Mouse (Mus musculus) 416B (cell line): Measurements from ENCODE around the gene Pex26.
A peak's percentile ranks its signal among the peaks of the same experiment; 100 is the strongest.

ENCODE experiments used
- DNase-seq: peaks from one replicate; pipeline ENCODE4 v3.0.0; 2011; ENCODE audit warnings: low read depth

Pex26 gene

DNA sequence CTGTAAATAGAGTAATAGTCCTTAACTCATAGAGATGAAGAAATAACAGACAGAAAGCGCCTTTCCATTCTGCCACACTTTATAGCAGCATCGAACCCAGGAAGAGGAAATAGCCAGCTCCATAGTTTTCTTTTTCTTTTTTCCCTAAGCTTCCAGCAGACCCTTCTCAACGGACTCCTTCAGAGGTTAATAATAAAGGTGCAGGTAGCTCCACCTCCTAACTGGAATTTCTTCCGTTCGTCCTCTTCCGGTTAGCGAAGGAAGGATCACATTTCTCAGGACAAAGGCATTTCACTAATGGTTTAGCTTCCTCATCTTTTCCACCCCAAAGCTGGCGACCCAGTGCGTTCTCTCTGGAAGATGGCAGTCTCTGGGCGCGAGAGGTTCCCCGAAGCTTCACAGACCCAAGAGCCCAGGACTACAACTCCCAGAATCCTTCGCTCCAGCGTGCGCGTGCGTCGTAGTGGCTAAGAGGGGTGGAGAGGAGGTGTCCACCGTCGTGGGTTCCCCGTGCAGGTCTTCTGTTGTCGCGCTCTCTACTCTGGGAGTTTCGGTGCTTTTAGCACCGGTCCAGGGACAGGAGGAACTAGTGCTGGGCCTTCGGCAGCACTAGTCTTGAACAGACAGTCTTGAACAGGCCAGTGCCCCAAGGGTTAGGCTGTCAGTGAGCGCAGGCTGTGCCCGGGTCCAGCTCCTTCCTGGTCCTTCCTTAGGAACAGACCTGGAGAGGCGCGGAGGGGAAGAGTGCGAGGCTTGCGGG, at the start of gene Pex26:
Gene Pex26, plus strand, starts transcription at position 254 of the 760 bp plus-strand sequence.
- DNase-seq: peak; percentile 93

DNA sequence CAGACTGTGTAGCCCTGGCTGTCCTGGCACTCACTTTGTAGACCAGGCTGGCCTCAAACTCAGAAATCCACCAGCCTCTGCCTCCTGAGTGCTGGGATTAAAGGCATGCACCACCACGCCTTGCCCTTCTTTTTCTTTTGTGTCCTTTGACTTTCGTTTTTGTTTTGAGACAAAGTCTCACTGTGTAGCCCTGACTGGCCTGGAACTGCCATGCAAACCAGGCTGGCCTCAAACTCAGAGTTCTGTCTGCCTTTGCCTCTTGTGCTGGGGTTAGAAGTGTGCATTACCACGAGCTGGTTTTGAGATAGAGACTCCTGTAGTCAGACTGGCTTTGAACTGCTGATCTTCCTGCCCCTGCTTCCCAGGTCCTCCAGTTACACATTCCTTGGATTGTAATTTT, 49.2 kb upstream of the Pex26 start:
- DNase-seq: no peak

DNA sequence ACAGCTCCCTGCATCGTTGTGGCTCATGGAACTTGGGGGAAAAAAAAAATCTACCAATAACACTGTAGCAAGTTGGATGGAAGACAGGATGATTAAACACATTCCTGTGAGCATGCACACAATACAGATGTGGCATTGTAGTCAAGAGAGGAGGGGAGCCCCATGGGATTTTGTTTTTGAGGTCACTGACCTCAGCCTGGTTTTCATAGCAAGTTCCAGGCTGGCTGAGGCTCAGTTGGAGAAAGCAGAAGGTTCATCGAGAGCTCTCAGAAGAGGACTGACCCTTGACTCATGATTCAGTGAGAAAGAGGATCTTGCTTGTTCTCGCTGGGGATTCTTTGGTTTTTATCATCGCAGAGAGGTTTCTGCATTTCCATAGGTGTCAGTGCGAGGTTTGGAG, 48.6 kb upstream of the Pex26 start:
- DNase-seq: no peak

DNA sequence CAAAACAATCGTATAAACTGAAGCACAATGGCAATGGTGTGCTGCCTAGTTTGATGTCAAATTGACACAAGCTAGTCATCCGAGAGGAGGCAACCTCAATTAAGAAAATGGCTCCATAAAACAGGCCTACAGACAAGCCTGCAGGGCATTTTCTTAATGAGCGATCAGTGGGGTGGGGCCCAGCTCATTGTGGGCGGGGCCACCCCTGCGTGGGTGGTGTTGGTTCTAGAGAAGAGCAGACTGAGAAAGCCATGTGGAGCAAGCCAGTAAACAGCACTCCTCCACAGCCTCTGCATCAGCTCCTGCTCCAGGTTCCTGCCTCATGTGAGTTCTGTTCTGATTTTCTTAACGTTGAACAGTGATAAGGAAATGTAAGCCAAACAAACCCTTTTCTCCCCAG, 46.2 kb upstream of the Pex26 start:
- no peak for DNase-seq

DNA sequence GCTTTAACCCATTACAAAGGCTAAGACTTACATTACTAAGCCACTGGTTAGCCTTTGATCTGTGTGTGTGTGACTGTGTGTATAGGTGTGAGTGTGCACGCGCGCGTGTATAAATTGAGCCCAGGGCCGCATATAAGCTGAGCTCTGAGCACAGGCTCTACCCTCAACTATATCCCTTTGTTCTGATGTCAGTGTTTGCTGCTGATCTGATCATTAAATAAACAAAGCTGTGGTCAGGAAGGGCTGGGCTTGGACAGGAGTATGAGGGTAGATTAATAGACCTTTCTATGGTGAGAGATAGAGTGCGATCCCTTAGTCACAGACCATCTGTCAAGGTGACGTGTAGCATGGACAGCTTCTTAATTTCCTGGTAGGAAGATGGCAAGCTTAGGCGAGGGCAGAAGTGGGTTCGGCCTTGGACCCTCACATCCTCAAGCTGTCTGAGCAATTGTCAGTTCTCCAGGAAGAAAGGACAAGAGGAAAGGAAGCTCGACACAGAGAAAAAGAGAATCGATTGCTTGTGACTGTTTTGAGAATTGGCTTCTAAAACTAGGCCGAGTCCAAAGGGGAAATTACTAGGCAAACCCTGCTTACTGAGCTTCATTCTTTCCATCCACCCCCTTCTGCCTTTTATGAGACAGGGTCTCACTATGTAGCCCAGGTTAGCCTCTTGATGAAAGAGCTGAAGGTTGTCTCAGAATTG, 45.0 kb upstream of the Pex26 start:
- DNase-seq: peak; percentile 74

DNA sequence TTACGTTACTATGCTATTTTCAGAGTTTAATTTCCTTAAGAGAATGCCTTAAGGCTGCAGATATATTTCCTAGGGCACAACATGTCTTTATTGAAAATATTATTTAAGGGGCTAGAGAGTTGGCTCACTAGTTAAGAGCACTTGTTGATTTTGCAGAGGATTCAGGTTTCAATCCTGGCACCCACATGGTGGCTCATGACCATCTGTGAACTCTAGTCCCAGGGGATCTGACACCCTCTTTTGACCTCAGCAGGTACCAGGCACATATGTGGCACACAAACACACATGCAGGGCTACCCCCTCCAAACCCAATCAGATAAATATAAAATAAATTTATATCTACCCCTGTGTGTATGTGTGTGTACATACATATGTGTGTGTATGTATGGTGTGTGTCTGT, 44.2 kb upstream of the Pex26 start:
- DNase-seq: no peak

DNA sequence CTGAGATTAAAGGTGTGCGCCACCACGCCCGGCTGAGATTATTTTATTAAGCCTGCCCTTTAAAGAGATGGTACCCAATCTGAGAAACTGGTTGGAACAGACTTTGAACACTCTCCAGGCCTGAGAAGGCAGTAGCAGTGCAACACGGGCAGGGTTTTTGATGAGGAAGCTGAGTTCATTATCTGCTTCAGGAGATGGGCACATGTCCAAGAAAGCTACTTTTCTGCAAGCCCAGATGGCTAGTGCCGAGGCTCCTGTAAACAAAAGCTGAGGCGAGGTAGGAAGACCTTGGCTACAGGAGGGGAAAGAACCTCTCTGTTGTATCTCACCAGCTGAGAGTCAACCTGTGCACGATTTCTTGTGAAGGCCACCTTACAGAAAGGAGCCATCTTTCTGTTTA, 41.2 kb upstream of the Pex26 start:
- DNase-seq: no peak

DNA sequence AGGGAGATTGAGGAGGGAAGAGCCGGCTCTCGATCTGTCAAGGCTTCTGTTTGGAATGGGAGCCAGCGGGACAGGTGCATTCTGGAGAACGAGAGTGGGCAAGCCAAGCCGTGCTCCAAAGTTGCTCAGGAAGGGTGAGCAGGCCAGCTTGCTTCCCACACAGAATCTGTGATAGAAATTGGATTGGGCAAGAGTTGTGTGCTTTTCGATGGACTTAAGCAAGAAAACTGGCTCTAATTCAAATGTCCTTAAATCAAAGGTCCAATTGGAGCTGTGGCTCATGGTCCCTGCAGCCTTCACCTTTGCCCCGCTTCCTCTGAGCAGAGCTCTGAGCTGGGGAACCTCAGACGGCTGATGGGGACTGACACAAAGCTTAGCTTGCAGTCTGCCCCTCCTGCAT, 40.0 kb upstream of the Pex26 start:
- no peak for DNase-seq

DNA sequence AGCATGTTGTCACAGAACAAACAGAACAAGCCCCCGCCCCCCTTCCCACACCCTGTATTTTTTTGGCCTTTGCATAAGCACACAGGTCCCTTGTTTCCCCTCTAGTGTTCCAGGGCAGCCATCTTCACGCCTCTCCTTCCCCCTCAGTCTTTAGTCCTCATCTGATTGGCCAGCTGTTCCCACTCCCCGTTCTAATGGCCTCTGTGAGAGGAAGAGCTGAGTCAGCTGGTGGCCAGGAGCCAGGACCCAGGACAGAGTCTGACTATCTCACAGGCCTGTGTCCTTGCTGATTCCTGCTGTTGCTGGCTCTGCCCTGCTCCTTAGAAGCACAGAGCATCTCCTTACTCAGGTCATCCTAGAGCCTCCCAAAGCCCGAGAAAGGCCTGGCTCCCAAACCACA, 39.4 kb upstream of the Pex26 start:
- peak; percentile 85 for DNase-seq

DNA sequence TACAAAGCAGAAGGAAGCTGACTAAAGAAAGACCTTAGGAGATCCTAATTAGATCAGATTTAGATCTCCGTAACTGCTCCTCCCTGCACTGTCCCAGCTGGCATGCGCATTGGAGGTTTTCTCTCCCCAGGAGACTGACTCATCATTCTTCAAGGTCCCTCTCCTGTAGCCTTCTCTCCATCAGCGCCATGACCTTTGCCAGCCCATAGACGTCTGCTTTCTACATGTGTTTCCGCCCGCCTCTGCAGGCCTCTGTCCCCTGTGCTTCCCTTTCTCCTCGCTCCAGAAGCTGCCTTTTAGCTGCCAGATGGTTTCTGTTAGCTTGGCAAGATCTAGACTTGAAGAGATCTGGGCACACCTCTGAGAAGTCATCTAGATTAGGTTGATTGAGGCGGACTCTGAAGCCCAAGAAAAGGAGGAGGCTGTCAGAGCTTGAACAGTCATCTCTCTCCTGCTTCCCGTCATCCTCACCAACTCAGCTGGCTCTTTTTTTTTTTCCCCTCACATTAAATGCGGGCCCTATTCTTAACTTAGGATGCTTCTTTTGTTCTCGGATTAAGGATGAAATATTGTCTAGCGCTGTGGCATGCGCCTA, 38.4 kb upstream of the Pex26 start:
- peak; percentile 66 for DNase-seq

DNA sequence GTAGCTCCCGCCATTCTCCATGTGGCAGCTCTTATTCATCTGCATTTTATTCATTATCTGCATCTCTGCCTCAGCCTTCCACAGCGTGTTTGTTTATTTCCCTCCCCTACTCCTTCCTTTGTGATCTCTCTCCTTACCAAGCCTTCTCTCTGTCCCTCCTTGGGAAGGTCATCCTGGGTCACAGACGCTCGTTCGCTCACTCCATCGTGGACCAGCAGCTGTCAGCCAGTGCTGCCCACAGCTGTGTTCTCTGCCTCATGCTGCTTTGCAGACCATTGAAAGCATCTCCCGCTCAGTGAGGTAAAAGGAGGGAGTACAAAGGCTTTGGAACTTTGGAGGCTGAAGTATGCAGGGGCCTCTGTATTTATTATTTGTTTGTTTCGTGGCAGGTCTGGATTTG, 37.6 kb upstream of the Pex26 start:
- DNase-seq: no peak

DNA sequence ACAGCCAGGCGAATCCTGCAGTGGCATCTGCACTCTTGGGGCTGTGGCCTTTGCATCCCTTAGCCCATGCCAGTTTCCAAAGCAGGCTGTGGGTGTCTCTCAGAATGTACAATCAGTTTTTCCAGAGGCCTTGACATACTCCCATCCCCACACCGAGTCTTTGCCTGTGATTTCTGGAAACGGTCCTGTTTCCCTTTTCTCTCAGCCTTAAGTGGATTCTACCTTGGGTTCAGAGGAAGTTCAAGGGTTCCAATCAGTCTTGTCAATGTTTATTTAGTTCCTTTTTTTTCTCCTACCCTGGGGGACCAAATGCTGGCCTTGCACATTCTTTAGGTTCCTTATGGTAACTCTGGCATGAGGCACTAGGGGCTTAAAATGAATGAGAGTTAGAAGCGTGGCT, 36.7 kb upstream of the Pex26 start:
- DNase-seq: no peak

DNA sequence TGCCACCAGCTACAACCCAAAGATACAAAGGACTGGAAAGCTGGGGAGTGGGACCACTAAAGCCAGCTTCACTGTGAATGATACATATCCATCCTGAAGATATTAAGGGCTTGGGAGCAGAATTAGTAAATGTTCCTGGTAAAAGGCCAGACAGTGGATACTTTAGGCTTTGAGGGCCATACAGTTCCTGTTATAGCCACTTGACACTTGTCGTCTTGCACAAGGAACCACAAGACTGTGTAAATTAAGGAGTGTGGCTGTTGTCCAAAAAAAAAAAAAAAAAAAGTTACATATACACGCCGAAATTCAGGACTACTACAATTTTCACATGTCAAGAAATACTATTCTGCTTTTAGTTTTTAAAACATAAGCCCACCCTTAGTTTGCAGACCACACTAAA, 35.1 kb upstream of the Pex26 start:
- DNase-seq: peak; percentile 47

DNA sequence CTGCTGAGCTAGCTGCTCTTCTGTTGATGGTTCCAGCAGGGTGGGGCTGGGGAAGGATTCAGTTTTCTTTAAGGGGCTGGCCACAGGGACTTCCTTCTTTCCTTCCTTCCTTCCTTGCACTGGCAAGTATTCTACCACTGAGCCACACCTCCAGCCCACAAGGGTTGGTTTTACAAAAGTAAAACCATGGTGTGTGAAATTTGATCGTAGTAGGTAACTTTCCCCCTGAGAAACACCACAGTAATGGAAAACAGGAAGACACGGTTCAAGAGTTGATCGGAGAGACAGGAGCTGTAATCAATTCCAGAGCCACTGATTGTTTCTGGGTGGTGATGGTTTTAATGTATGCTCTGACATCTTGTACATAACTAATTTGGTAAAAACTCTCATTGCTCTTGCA, 34.0 kb upstream of the Pex26 start:
- peak; percentile 73 for DNase-seq

DNA sequence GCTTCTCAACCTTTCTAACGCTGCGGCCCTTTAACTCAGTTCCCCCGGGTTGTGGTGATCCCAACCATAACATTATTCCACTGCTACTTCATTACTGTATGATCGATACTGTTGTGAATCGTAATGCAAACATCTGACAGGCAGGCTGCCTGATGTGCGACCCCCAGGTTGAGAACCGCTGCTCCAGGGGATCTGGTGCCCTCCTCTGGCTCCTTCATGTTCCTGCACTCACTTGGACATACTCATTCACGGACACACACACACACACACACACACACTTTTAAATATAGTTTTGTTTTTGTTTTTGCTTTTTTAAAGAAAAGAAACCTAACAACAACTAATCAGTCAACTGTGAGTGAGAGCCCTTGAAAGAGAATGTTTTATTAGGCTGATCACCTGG, 33.3 kb upstream of the Pex26 start:
- DNase-seq: no peak

DNA sequence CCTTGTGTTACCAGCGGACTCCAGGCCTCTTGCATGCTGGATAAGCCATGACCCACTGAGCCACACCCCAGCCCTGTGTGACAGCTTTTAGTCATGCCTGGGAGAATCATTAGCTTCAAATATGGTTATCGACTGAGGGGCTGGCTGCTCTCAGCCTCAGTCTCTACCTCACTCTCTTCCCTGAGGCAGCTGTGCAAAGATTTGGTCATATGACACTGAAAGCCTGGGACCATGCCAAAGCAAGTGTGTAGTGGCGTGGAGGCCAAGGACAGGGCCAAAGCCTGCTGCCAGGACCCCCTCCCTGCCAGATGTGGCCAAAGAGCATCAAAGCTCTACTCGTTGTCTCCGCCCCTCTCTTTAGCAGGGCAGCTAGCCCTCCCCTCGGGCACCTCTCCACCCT, 31.7 kb upstream of the Pex26 start:
- no peak for DNase-seq

DNA sequence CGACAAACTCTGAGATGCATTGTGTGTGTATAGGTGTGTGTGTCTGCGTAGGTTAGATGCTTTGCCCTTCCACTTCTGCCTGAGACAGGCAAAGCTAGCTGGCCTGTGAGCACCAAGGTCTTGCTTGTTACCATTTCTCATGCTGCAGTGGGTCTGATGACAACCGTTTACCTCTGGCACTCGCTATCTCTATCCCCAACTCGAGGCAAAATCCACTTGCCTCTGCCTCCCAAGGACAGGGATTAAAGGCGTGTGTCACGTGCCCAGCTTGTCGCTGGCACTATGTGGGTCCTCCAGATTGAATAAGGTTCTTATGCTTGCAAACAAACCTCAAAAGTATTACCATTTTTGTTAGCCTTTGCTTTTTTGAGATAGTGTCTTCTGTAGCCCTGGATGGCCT, 30.3 kb upstream of the Pex26 start:
- DNase-seq: no peak

DNA sequence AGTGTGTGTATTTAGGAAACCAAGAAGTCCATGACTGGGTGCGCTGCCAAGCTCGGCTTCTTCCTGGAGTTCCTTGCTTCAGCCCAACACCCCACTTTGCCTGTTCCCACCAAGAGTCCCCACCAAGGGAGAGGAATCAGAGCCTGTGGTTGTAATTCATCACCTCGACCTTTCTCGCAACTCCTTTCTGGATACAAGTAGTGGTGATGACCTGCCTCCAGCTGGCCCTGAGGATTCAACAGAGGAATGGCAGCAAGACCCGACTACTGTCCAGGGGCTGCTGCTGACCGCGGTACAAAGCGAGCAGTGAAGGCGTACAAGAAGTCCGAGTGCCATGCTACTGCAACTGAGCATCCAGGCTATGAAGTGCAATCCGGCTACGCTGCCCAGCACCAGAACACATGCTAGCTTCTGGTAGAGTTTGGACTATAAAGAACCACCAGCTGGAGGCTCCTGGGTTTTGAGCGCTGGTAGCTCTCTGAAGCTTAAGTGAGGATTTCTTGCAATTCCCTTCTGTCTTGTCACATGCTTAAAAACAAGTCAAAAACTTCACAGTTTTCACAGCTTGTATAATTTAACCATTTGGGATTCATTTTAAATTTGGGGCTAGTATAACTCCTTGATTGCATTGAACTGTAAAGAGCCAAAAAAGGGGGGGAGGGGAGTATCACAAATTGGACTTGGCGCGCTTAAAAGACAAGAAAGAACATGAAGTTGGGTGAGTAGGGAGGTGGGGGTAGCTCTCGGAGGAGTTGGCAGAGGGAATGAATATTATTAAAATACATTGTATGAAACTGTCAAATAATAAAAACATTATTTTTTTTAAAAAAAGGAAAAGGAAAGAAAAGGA, 28.8 kb upstream of the Pex26 start:
- no peak for DNase-seq

DNA sequence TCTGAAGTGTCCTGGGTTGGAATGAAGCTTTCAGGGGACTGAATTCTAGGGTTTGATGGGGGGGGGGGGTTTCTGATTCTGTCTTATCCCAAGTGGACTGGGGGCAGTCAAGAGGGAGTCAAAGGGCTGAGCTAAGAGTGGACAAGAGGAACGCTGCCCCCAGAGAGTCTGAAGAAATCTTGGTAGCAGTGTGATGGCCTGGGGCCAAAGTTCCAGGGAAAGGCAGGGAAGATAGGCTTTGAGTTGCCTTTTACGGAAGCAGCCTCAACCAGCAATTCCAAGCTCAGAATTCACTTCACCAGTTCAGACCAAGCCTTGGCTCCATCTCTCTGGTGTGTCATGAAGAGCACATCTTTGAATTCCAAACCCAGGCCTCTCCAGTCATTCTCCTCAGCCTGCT, 27.4 kb upstream of the Pex26 start:
- no peak for DNase-seq

DNA sequence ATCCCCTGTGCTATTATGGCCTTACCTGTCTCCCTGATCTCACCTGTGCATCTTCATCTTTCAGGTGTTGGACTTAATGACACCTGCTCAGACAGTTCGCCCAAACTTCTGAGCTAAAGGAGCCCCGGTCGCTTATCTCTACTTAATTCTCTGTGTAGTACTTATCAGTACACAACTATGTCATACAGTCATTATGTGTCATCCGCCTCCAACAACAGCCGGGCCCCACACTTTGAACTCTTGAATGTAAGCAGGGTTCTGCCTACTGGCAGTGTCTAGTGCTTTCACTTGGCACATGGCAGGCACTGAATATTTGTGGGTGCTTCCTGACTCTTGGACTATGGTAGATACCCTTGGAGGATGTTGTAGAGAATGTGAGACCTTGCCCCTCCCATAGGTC, 23.9 kb upstream of the Pex26 start:
- DNase-seq: no peak

DNA sequence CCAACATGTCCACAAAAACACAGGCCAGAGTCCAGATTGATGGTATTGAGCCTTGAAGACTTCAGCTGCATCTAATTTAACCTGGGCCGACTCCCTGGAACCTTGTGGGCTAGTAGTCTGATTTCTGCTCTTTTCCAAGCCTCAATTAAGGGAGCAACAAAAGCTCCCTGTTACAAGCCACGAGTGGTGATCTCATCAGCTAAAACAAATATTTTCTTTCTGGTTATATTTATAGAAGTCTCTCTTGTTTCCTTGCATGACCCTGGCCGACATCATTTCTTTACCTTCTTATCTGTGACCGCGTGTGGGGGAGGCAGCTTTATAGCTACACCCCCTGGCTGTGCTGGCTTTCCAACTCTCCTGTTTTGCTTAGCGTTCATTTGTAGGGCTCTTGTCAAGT, 23.3 kb upstream of the Pex26 start:
- DNase-seq: no peak

DNA sequence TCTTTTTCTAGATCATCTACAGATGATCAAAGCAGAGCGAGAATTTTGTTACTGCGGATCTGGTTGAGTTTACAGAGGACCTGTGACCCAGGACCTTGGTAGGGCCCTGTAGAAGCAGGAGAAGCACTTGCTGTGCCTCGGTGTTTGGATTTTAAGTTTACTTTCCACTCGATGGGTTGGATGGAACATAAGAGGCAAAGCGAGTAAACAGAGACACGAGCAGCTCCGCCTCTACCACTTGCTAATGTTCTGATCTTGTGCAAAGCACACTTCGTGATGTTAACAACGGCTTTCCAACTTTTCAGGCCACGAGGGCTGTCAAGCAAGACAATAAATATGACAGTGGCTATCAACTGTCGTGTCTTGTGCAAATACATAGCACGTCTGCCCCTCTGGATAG, 20.9 kb upstream of the Pex26 start:
- no peak for DNase-seq

DNA sequence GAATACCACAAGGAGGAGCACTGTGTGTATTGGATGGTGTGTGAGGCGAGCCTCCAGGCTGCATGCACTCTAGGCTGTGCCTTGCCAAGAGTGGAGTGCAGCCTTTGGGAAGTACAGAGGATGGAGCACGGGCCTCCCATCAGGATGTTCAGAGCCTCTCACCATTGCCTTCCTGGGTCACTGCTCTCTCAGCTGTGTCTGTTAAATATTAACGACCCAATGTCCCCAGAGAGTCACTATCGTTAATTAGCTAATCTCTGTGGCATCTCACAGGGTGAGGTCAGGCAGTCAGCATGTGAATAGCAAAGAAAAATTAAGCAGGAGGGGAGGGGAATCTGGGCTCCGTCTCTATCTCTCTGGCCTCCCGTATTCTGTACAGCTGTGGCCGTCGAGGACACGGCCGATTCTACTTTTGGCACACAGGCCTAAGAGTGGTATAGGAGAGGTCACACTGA, 17.3 kb upstream of the Pex26 start:
- DNase-seq: no peak
